Mouse (Mus musculus) liver (tissue): ENCODE results near the gene Tuft1.
A peak's percentile ranks its signal among the peaks of the same experiment; 100 is the strongest.

ENCODE experiments used
- DNase-seq: peaks from one replicate; pipeline ENCODE4 v3.0.0-alpha.2; 2020; ENCODE audit warnings: mixed read lengths

Tuft1 gene

DNA sequence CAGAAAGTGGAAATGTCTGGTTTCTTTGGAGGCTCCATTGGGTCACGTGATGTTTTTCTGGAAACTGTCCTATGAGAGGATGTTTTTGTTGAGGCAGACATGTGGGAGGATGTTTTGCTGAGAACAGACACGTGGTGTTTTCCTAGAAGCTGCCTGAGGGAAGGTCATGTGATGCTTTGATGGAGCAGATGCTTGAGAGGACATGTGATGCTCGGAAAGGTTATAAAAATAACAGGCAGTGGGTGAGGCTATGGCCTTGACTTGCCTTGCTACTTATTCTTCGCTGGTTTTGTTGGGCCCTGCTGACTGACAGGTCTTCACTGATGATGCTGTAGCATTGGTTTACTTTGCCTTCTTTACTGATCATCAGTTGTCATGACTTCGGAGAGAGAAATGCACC, 67.6 kb downstream of the Tuft1 start:
- no peak for DNase-seq

DNA sequence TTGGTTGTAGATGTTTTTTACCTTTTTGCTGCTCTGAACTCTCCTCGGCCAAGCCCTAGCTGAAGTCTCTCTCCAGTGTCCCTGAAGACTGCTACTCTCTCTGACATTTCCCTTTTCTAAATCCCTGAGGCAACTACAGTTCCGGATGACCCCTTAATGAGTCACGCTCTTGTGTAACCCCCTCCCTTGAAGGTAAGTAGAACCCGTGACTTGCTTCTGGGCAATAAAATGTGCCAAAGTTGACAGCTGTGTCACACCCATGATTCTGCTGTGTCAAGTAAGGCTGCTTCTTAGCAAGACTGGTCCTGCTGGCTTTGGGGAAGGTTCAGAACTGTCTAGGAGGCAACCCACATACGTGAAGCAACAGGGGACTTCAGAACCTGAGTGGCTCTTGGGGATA, 70.7 kb downstream of the Tuft1 start:
- DNase-seq, result no peak

DNA sequence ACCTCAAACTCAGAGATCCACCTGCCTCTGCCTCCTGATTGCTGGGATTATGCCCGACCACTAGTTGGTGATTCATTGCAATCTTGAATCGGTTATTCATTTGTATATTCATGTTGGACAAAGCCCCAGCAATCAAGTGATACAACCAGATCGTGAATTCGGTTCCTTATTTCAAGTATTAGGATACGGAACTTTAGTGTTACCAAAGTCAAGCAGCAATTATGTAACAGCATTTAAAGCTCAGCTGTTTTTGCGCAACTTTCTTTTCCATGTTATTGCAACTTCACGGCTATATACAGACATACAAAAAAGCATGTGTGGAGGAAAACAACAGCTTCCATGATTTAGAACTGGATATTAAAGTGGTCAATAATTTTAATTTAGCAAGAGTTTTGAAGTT, 75.7 kb downstream of the Tuft1 start:
- no peak for DNase-seq

DNA sequence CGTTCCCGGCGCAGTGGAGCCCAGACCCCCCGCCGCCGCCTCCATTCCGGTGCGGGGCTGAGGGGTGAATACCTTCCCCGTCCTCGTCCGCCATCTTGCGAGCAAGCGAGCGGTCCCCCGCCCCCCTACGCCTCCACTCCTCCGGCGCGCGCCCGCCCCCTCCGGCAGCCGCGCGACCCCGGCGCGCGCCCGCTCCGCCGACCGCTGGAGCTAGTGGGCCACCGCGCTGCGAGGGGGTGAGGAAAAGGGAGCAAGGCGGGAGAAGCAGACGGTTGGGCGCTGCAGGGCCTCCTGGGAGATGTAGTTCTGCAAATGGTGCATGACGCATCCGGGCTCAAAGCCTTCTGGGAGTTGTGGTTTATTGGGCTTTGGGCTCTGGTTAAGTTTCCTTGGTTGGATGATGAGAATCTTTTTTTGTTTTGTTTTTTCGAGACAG, 76.2 kb downstream of the Tuft1 start, which contains the start of gene Snx27:
Gene Snx27 (minus strand): TSS at position 261 of the 436 bp plus-strand sequence.
- peak; percentile 89 for DNase-seq

DNA sequence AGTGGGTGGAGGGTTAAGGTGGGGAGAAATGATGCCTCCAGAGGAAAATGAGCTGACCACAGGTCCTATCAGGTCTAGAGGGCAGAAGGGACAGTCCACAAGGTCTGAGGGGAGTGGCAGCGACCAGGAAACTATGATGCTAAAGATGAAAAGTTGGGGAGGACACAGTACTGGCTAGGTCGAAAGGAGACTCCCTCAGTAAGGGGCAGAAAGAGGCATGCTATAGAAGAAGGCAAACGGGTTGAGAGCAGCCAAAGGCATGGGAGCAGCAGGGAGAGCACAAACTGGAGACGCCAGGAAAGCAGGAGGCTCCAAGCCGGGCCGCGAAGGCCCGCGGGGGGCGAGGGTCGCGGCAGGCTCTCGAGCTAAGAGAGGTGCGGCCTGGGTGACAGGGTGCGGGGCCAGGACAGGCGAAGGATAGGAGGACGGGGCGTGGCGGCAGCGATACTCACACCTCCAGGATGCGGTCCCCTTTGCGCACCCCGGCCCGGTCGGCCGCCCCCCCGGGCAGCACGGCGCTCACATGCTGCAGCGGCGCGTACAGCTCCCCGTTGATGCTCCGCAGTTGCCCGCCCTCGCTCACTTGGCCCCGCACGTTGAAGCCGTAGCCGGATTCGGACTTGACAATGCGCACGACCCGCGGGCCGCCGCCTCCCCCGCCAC, 76.7 kb downstream of the Tuft1 start:
- peak; percentile 63 for DNase-seq

DNA sequence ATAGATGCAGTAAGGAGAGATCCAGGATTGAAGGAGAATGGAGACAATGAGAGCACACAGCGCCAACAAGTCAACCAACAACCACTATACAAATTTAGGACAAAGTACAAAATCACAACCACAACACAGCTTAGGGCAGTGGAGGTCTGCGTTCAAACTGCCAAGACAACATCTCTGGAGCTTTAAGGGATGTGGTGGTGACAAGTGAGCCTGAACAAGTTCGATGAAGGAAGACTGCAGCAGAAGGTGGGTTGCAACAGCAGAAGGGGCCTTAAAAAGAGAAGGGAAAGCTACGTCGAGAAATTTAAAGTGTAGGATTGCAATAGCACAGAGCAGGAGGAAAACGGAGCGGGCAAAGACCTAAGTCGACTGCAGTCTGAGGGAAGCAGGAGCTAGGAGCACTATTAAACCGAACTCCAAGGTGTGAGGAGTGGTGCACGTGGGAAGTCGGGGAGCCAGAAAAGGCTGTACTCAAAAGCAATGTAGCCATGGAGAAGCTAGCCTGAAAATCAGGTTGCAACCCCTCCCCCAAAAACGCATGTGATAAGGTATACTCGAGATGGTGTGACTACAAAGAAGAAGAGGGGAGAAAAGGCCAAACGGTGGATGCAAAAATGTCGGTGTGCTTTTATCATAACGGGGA, 77.4 kb downstream of the Tuft1 start:
- no peak for DNase-seq

DNA sequence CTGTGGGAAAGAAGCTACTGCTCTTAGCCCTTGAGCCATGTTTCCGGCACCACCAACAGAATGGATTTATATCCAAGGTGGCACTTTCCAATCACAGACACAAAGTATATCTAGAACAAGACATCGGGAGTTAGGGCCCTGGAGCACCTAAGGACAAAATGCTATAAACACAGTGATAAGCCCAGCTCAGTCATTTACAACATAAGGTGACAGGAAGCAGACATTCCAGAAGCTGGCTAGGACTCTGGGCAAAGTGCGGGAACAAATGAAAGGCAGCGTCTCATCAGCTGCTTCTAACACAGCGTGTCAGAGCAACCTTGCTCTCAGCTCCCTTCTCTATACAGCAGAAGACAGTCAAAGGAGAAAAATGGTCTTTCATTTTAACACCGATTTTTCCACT, 84.2 kb downstream of the Tuft1 start:
- no peak for DNase-seq

DNA sequence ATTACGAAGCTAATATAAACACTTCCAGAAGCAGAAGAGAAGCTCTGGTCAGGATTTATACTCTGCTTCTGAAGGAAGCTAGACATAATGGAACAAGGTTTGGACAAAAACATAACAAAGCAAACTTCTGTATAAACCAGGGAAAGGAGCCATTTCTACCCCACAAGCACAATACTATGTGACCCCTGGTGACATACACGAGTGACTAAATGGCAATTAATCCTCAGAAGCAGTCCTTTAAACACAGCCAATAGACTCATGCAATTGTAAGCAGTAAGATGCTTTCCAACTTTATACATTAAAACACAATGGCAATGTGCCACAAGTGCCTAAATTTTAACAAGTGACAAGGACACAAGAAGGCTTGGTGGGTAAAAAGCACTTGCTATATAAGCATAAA, 91.4 kb downstream of the Tuft1 start:
- DNase-seq, result no peak

DNA sequence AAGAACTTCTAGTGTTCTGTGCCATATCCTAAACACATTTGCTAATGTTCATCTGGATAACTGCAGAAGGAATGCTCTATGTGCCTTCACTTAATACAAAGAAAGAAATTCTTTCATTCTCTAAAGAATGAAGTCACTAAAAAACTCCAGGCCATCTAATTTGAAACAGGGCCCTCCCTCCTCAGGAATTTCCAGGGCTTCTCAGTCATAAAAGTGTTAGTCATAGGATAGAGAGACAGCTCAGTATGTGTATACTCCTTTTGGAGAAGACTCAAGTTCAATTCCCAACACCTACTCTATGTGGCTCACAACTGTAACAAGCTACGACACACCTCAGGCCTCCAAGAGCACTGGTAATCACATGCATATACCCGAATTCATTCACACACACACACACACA, 93.1 kb downstream of the Tuft1 start:
- DNase-seq, result no peak

DNA sequence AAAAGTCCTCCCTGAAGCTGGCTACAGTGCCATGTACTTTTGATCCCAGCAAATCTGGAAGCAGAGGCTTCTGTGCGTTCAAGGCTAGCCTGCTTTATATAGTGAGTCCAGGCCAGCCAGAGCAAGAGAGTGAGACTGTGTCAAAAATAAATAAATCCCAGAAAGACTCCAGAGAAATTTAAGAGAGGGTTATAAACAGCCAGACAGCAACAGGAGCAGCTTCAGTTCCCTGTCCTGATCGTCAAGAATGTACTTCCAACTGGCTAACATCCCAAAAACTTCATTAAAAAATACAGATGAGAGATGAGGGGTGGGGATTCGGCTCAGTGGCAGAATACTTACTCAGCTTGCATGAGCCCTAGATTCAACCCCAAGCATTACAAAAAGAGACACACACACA, 93.5 kb downstream of the Tuft1 start:
- DNase-seq, result no peak

DNA sequence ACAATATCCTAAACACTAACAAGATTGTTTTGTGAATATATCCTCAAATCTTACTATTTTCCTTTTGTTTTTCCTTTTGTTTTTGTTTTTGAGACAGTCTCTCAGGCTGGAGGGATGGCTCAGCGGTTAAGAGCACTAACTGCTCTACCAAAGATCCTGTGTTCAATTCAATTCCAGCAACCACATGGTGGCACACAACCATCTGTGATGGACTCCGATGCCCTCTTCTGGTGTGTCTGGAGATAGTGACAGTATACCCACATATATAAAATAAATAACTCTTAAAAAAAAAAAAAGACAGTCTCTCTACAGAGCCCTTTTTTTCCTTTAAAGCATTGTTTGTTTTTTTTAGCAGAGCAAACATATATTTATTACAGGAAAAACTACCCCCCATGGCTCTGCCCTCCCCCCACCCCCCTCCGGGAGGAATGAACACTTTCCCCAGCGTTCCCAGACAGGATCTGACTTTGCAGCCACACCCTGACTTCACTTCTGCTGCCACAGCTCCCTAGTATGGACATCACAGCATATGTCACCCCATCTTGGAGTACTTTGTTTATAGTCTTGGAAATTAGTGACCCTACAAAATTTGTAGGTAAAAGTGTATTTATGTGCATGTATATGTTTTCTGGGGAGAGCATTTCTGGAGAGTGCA, 94.2 kb downstream of the Tuft1 start:
- no peak for DNase-seq

DNA sequence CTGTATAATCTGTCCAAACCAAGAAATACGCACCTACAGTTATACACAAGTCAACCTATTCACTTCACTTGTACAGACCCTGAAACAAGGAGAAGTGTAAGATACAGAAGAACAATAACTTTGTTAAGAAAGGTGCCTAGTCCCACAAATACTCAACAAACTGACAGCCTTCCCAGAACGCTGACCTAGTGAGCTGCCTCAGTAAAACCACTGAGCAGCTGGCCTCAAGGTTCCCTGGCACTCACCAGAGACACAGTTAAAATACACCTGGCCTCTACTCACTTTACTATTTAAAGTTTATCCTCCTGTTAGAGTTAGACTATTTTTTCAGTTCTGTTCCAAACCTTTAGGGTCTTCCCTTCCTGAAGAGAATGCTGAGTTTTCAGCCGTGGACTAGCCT, 95.5 kb downstream of the Tuft1 start:
- no peak for DNase-seq
